Comparison of ENCODE assay signal across 14 mouse cellular contexts in the genomic region with DNA sequence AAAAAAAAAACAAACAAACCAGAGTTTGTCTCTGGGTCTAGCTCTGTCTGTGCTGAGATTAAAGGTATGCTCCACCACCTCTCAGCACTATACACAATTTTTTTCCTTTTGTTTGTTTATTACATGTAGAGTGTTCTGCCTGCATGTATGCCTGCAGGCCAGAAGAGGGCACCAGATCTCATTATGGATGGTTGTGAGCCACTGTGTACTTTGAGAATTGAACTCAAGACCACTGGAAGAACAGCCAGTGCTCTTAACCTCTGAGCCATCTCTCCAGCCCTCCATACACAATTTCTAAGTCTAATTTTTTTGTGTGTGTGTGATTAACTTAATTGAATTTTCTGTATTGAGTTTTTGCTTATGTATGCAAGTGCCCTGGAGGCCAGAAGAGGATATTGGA. TPM values are rescaled to one million over a fixed set of nuclear protein-coding genes. Genes with fewer than 3 reads are reported as not detected.
DNase-seq lines count a peak whose midpoint lies in the region; TF ChIP-seq lines count a peak whose summit lies in the region.
"Had no signal": no experiment of that assay in that cellular context is flagged by ENCODE, and none has a peak within 500 bp of the region (broad histone marks: within the 10 kb centered on the region; RNA-seq: fewer than 3 reads in every experiment).

No protein-coding gene starts in this region.

- H3K9ac ChIP-seq in heart, adult 2 months (ENCODE audit: low read depth, low read length) = no peak overlapping the region
- no peak overlapping the region for H3K9ac ChIP-seq in MEL (ENCODE audit: control insufficient read depth, low read depth, low read length, poor library complexity, severe bottlenecking)
- H3K9ac ChIP-seq: embryonic facial prominence, embryonic 12.5 days; hindbrain, embryonic 14.5 days; neural tube, embryonic 12.5 days had no signal

- TF ChIP-seq CTCF in heart, adult 2 months (IDR thresholded peaks at IDR 0.05) = peak; percentile 62
- peak; percentile 65 to 88 (median 75) for TF ChIP-seq CTCF in MEL (IDR thresholded peaks at IDR 0.05 in 2 of 3, conservative IDR thresholded peaks at IDR 0.05 in 1 of 3; ENCODE audit: control insufficient read depth in 1 of 3, insufficient read depth in 1 of 3, low read depth in 2 of 3, low read length in 3 of 3, poor library complexity in 1 of 3, severe bottlenecking in 1 of 3)

- TF ChIP-seq EP300 in heart, adult 2 months (IDR thresholded peaks at IDR 0.05; ENCODE audit: insufficient read depth, low read depth, low read length) = no peak
- no peak for TF ChIP-seq EP300 in MEL (IDR thresholded peaks at IDR 0.05; ENCODE audit: low read depth in 1 of 2, low read length in 2 of 2)

- intact Hi-C loops in heart, adult 2 months (cut with DNase I) = no loop called here
- intact Hi-C loops in heart, postnatal 25 days (cut with DNase I) = no loop called here

- no peaks in the 10 kb centered on the region; the same call in none of the 2 replicates for H3K4me1 ChIP-seq in heart, adult 2 months (ENCODE audit: control insufficient read depth, insufficient read depth, low read length)
- no peaks in the 10 kb centered on the region for H3K4me1 ChIP-seq in MEL (ENCODE audit: control insufficient read depth in 1 of 2, insufficient read depth in 2 of 2, low read length in 2 of 2)
- H3K4me1 ChIP-seq: embryonic facial prominence, embryonic 12.5 days had no signal

- no peak overlapping the region for H3K27ac ChIP-seq in heart, adult 2 months
- no peak overlapping the region for H3K27ac ChIP-seq in MEL (ENCODE audit: control insufficient read depth, low read depth, low read length)
- H3K27ac ChIP-seq: embryonic facial prominence, embryonic 12.5 days; heart, embryonic 10.5 days; hindbrain, embryonic 14.5 days; neural tube, embryonic 12.5 days had no signal

- DNase-seq in heart, adult 2 months = no peak
- no peak for DNase-seq in heart, postnatal 25 days (ENCODE audit: low spot score)
- DNase-seq in lung, postnatal 25 days (ENCODE audit: low spot score) = peak; percentile 7
- no peak for DNase-seq in lung, postnatal 36 days
- DNase-seq in MEL (ENCODE audit: low read depth, low spot score) = peak; percentile 81
- peak; percentile 9 to 28 for DNase-seq in natural killer cell, adult 2 months (ENCODE audit: low spot score in 2 of 2)
- no peak for DNase-seq in testis, postnatal 10 days (ENCODE audit: low spot score)
- DNase-seq in cerebellum, postnatal 14 days = no peak
- DNase-seq: right cerebral cortex, postnatal 14 days had no signal

- peaks cover 6% of the 10 kb centered on the region for H3K79me2 ChIP-seq in heart, adult 2 months (replicated peaks; ENCODE audit: control insufficient read depth, insufficient read depth, low read length)
- peaks cover 83% of the 10 kb centered on the region for H3K79me2 ChIP-seq in MEL (ENCODE audit: control insufficient read depth, insufficient read depth, low read length, poor library complexity)

- H3K36me3 ChIP-seq in heart, adult 2 months (ENCODE audit: control insufficient read depth, insufficient read depth, low read length) = no peaks in the 10 kb centered on the region
- peaks cover 3 to 23% of the 10 kb centered on the region in 2 experiments; a peak in 3 of 4 replicates for H3K36me3 ChIP-seq in MEL (ENCODE audit: control insufficient read depth in 1 of 2, insufficient read depth in 2 of 2, low read length in 2 of 2)
- H3K36me3 ChIP-seq: neural tube, embryonic 12.5 days had no signal

- H3K4me3 ChIP-seq in heart, adult 2 months = no peak overlapping the region
- H3K4me3 ChIP-seq in MEL (ENCODE audit: control insufficient read depth in 1 of 2, insufficient read depth in 1 of 2, low read depth in 2 of 2, low read length in 2 of 2) = no peak overlapping the region
- H3K4me3 ChIP-seq: embryonic facial prominence, embryonic 12.5 days; heart, embryonic 10.5 days; megakaryocyte, embryonic 14.5 days; neural tube, embryonic 12.5 days had no signal

- peak; percentile 43 for TF ChIP-seq RAD21 in MEL (IDR thresholded peaks at IDR 0.05; ENCODE audit: low read depth, low read length)

- no peaks in the 10 kb centered on the region for H3K9me3 ChIP-seq in MEL (replicated peaks; ENCODE audit: insufficient read depth, low read length)
- H3K9me3 ChIP-seq: embryonic facial prominence, embryonic 12.5 days; heart, embryonic 10.5 days; megakaryocyte, embryonic 14.5 days; neural tube, embryonic 12.5 days had no signal

- TF ChIP-seq POLR2A in heart, adult 2 months (IDR thresholded peaks at IDR 0.05; ENCODE audit: insufficient read depth, low read depth, low read length) = no peak
- no peak for TF ChIP-seq POLR2A in MEL (IDR thresholded peaks at IDR 0.05; ENCODE audit: control insufficient read depth in 1 of 2, insufficient read depth in 1 of 2, low read depth in 1 of 2, low read length in 2 of 2, poor library complexity in 1 of 2)

- H3K27me3 ChIP-seq in heart, adult 2 months (ENCODE audit: control insufficient read depth, insufficient read depth, low read length) = no peaks in the 10 kb centered on the region
- no peaks in the 10 kb centered on the region for H3K27me3 ChIP-seq in MEL (ENCODE audit: control insufficient read depth in 1 of 2, insufficient read depth in 2 of 2, low read length in 2 of 2)
- H3K27me3 ChIP-seq: embryonic facial prominence, embryonic 12.5 days; megakaryocyte, embryonic 14.5 days; neural tube, embryonic 12.5 days had no signal

TF ChIP-seq in MEL, 35 proteins besides CTCF, POLR2A, EP300 and RAD21:
- TF ChIP-seq SMC3 (IDR thresholded peaks at IDR 0.05; ENCODE audit: low read depth, low read length) = peak; percentile 65
- no peak for TF ChIP-seq GABPA (IDR thresholded peaks at IDR 0.05; ENCODE audit: low read depth, low read length)
- no peak for TF ChIP-seq RCOR1 (IDR thresholded peaks at IDR 0.05; ENCODE audit: low read depth, low read length)
- no peak for TF ChIP-seq GATA1 (IDR thresholded peaks at IDR 0.05; ENCODE audit: low read depth, low read length)
- TF ChIP-seq MYC (IDR thresholded peaks at IDR 0.05; ENCODE audit: low read depth, low read length) = no peak
- TF ChIP-seq BHLHE40 (IDR thresholded peaks at IDR 0.05; ENCODE audit: borderline replicate concordance, low read depth, low read length) = no peak
- no peak for TF ChIP-seq MXI1 (IDR thresholded peaks at IDR 0.05; ENCODE audit: low read depth, low read length)
- TF ChIP-seq ZMIZ1 (IDR thresholded peaks at IDR 0.05; ENCODE audit: low read depth, low read length) = no peak
- no peak for TF ChIP-seq SIN3A (IDR thresholded peaks at IDR 0.05; ENCODE audit: low read length)
- TF ChIP-seq ZNF384 (IDR thresholded peaks at IDR 0.05; ENCODE audit: low read depth, low read length) = peak; percentile 83
- 0 out of 2 replicates have a peak, but pooled peaks have one; percentile 39 for TF ChIP-seq HCFC1 (IDR thresholded peaks at IDR 0.05; ENCODE audit: low read depth, low read length)
- no peak for TF ChIP-seq NRF1 (IDR thresholded peaks at IDR 0.05; ENCODE audit: insufficient read depth, low read depth, low read length, poor library complexity, severe bottlenecking)
- no peak for TF ChIP-seq USF1 (IDR thresholded peaks at IDR 0.05; ENCODE audit: low read depth, low read length)
- TF ChIP-seq CHD1 (IDR thresholded peaks at IDR 0.05; ENCODE audit: low read depth, low read length) = no peak
- no peak for TF ChIP-seq JUND (IDR thresholded peaks at IDR 0.05; ENCODE audit: low read depth, low read length)
- no peak for TF ChIP-seq NELFE (IDR thresholded peaks at IDR 0.05; ENCODE audit: low read depth, low read length)
- no peak for TF ChIP-seq KAT2A (conservative IDR thresholded peaks at IDR 0.05; ENCODE audit: low read depth, low read length)

RNA-seq across cellular contexts. Expression of a gene that starts 10.6 kb away (rescaled TPM):
- total RNA-seq in heart, adult 2 months (2021) = 10 to 100 TPM; 43.5 to 47.0 TPM
- 21.5 and 26.5 TPM in 2 replicates for polyA plus RNA-seq in heart, adult 2 months (2012; rRNA removed)
- total RNA-seq in heart, postnatal 25 days (2021) = 10 to 100 TPM; 46.4 to 48.1 TPM
- total RNA-seq in MEL (2012; rRNA removed) = 249 and 263 TPM in 2 replicates
- 100 to 1,000 TPM in 1 of 2 experiments, 10 to 100 TPM in 1; 71.4 to 381 TPM for polyA plus RNA-seq in MEL (2012; ENCODE audit: insufficient read depth in 1 of 2, insufficient read length in 2 of 2, low read depth in 1 of 2, low replicate concordance in 2 of 2, missing spikeins in 1 of 2)

RNA-seq across cellular contexts. Expression of a gene that starts 33.9 kb away (rescaled TPM):
- 1 to 10 TPM; 6.4 to 8.0 TPM for total RNA-seq in heart, adult 2 months (2021)
- polyA plus RNA-seq in heart, adult 2 months (2012; rRNA removed) = 11.2 and 12.5 TPM in 2 replicates
- 1 to 10 TPM; 6.9 to 7.1 TPM for total RNA-seq in heart, postnatal 25 days (2021)
- 22.8 and 24.0 TPM in 2 replicates for total RNA-seq in MEL (2012; rRNA removed)
- 10 to 100 TPM in 1 of 2 experiments, not detected in 1; 84.9 TPM for polyA plus RNA-seq in MEL (2012; ENCODE audit: insufficient read depth in 1 of 2, insufficient read length in 2 of 2, low read depth in 1 of 2, low replicate concordance in 2 of 2, missing spikeins in 1 of 2)

RNA-seq across cellular contexts. Expression of a gene that starts 34.0 kb away (rescaled TPM):
- 10 to 100 TPM; 55.2 to 63.8 TPM for total RNA-seq in heart, adult 2 months (2021)
- 35.2 and 58.6 TPM in 2 replicates for polyA plus RNA-seq in heart, adult 2 months (2012; rRNA removed)
- 10 to 100 TPM; 52.2 to 55.9 TPM for total RNA-seq in heart, postnatal 25 days (2021)
- total RNA-seq in MEL (2012; rRNA removed) = 74.1 and 87.9 TPM in 2 replicates
- 100 to 1,000 TPM in 1 of 2 experiments, 10 to 100 TPM in 1; 45.8 to 163 TPM for polyA plus RNA-seq in MEL (2012; ENCODE audit: insufficient read depth in 1 of 2, insufficient read length in 2 of 2, low read depth in 1 of 2, low replicate concordance in 2 of 2, missing spikeins in 1 of 2)

Comparison
In these comparisons a context has a peak if more than half of its experiments do, and no peak if none do; other contexts are left out.
1. DNase-seq: peak in lung, postnatal 25 days (single experiment), MEL (single experiment) and natural killer cell, adult 2 months (2 of 2); none in heart, adult 2 months (0 of 2), heart, postnatal 25 days (single experiment), lung, postnatal 36 days (single experiment), testis, postnatal 10 days (single experiment) and cerebellum, postnatal 14 days (0 of 2).